ENCODE assay signal across 21 mouse cellular contexts in the genomic region with DNA sequence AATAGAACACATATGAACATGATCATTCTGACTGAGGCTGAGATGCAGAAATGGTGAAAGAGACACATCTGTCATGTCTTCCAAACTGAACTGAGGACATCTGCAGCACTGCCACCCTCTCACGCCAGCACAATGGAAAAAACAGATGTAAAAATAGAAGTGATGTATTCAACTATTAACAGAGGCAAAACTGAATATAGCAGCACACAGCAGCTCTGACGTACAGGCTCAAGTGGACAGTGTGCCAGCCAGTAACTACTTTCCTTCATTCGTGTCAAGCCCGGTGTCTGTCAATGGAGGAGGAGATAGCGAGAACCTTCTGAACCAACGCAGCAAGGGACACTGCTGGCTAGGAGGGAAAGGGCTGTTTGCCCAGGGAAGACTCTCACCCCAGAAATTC. TPM values are rescaled to one million over a fixed set of nuclear protein-coding genes. Genes with fewer than 3 reads are reported as not detected.
DNase-seq lines count a peak whose midpoint lies in the region; ATAC-seq and TF ChIP-seq lines count a peak whose summit lies in the region.
"Had no signal": no experiment of that assay in that cellular context is flagged by ENCODE, and none has a peak within 500 bp of the region (broad histone marks: within the 10 kb centered on the region; RNA-seq: fewer than 3 reads in every experiment).

No protein-coding gene starts in this region.

- no peak for TF ChIP-seq CTCF in layer of hippocampus, adult 2 months (conservative IDR thresholded peaks at IDR 0.05)
- TF ChIP-seq CTCF in heart, adult 2 months (IDR thresholded peaks at IDR 0.05): no peak

- no peaks in the 10 kb centered on the region for H3K9me3 ChIP-seq in heart, embryonic 14.5 days (ENCODE audit: control insufficient read depth, low read length)
- no peaks in the 10 kb centered on the region for H3K9me3 ChIP-seq in midbrain, embryonic 13.5 days
- H3K9me3 ChIP-seq: hindbrain, embryonic 12.5 days; limb, embryonic 13.5 days; lung, embryonic 15.5 days had no signal

- 64% methylated on average over 6 of the region's 6 CpGs for WGBS in heart, adult 2 months
- WGBS in heart, embryonic 14.5 days: 32% methylated on average over 6 of the region's 6 CpGs
- 93% methylated on average over 6 of the region's 6 CpGs for WGBS in midbrain, embryonic 13.5 days

- DNase-seq in layer of hippocampus, adult 2 months (ENCODE audit: low spot score in 2 of 2): no peak
- DNase-seq in layer of hippocampus, adult 11-12 months (ENCODE audit: low spot score): no peak
- DNase-seq in heart, adult 2 months: peak in 1 of 2 experiments; percentile 58
- peak; percentile 61 for DNase-seq in heart, postnatal 4 days
- no peak for DNase-seq in ovary, postnatal 36 days (ENCODE audit: low spot score)
- DNase-seq in gastrocnemius, adult 18-20 months (ENCODE audit: low spot score): no peak
- DNase-seq: adrenal gland, adult 8-10 months; cerebellum, postnatal 10 days; gastrocnemius, postnatal 25 days; kidney, adult 8-10 months; kidney, postnatal 14 days; lung, postnatal 4 days; retina, postnatal 1 day; thymus, postnatal 36 days had no signal

- H3K36me3 ChIP-seq in heart, adult 2 months (ENCODE audit: control insufficient read depth, insufficient read depth, low read length): no peaks in the 10 kb centered on the region
- H3K36me3 ChIP-seq in heart, embryonic 14.5 days (ENCODE audit: control insufficient read depth, insufficient read depth, low read length): peaks cover 6% of the 10 kb centered on the region; the same call in 1 of the 2 replicates
- peaks cover 10% of the 10 kb centered on the region; the same call in 1 of the 2 replicates for H3K36me3 ChIP-seq in midbrain, embryonic 13.5 days
- H3K36me3 ChIP-seq: lung, embryonic 15.5 days had no signal

- peak; percentile 75; the same call in 1 of the 2 replicates for ATAC-seq in heart, embryonic 14.5 days (ENCODE audit: insufficient number of reproducible peaks, insufficient read depth, low FRiP score, low read depth)
- no peak for ATAC-seq in midbrain, embryonic 13.5 days
- ATAC-seq: inflammation-experienced regulatory T-cells, adult 6 months had no signal

- no peak overlapping the region for H3K4me2 ChIP-seq in heart, embryonic 14.5 days (ENCODE audit: low read length)
- no peak overlapping the region for H3K4me2 ChIP-seq in midbrain, embryonic 13.5 days (replicated peaks)
- H3K4me2 ChIP-seq: hindbrain, embryonic 12.5 days; limb, embryonic 13.5 days; lung, embryonic 15.5 days had no signal

- 0 out of 2 replicates have a peak, but pooled peaks have one; percentile 46 for TF ChIP-seq POLR2A in heart, adult 2 months (IDR thresholded peaks at IDR 0.05; ENCODE audit: insufficient read depth, low read depth, low read length)

- intact Hi-C loops in heart, adult 2 months (cut with DNase I): loop anchor here (2.0 kb wide), 1 partner anchor 18 kb away; no protein-coding TSS in a partner anchor

- peak; percentile 83 for TF ChIP-seq EP300 in heart, adult 2 months (IDR thresholded peaks at IDR 0.05; ENCODE audit: insufficient read depth, low read depth, low read length)

- H3K4me3 ChIP-seq in layer of hippocampus, adult 2 months: no peak overlapping the region
- no peak overlapping the region for H3K4me3 ChIP-seq in heart, adult 2 months
- H3K4me3 ChIP-seq in heart, embryonic 14.5 days (ENCODE audit: control insufficient read depth in 1 of 2, insufficient read depth in 1 of 2, low read depth in 1 of 2, low read length in 2 of 2): no peak overlapping the region
- no peak overlapping the region for H3K4me3 ChIP-seq in midbrain, embryonic 13.5 days (replicated peaks)
- H3K4me3 ChIP-seq: hindbrain, embryonic 12.5 days; limb, embryonic 13.5 days; lung, embryonic 15.5 days had no signal

- no peak overlapping the region for H3K9ac ChIP-seq in heart, adult 2 months (ENCODE audit: low read depth, low read length)
- H3K9ac ChIP-seq in heart, embryonic 14.5 days (ENCODE audit: low read length): peak overlapping the region; percentile 40; the same call in 1 of the 2 replicates
- no peak overlapping the region for H3K9ac ChIP-seq in midbrain, embryonic 13.5 days (replicated peaks)
- H3K9ac ChIP-seq: hindbrain, embryonic 12.5 days; limb, embryonic 13.5 days; liver, embryonic 14.5 days; lung, embryonic 15.5 days had no signal

- peak overlapping the region; percentile 55 for H3K27ac ChIP-seq in layer of hippocampus, adult 2 months
- H3K27ac ChIP-seq in heart, adult 2 months: peak overlapping the region; percentile 86
- H3K27ac ChIP-seq in heart, embryonic 14.5 days (replicated peaks in 1 of 2; ENCODE audit: control insufficient read depth in 1 of 2, insufficient read depth in 1 of 2, low read depth in 2 of 2, low read length in 2 of 2): peak overlapping the region; percentile 85 to 91
- no peak overlapping the region for H3K27ac ChIP-seq in midbrain, embryonic 13.5 days
- H3K27ac ChIP-seq: hindbrain, embryonic 12.5 days; limb, embryonic 13.5 days; liver, embryonic 14.5 days; lung, embryonic 15.5 days had no signal

- H3K79me2 ChIP-seq in heart, adult 2 months (replicated peaks; ENCODE audit: control insufficient read depth, insufficient read depth, low read length): no peaks in the 10 kb centered on the region

- no peaks in the 10 kb centered on the region for H3K27me3 ChIP-seq in heart, adult 2 months (ENCODE audit: control insufficient read depth, insufficient read depth, low read length)
- no peaks in the 10 kb centered on the region for H3K27me3 ChIP-seq in heart, embryonic 14.5 days (ENCODE audit: control insufficient read depth, insufficient read depth, low read length)
- no peaks in the 10 kb centered on the region for H3K27me3 ChIP-seq in midbrain, embryonic 13.5 days
- H3K27me3 ChIP-seq: hindbrain, embryonic 12.5 days; limb, embryonic 13.5 days; lung, embryonic 15.5 days had no signal

- peaks cover 1% of the 10 kb centered on the region; the same call in 1 of the 2 replicates for H3K4me1 ChIP-seq in heart, adult 2 months (ENCODE audit: control insufficient read depth, insufficient read depth, low read length)
- H3K4me1 ChIP-seq in heart, embryonic 14.5 days (ENCODE audit: control insufficient read depth in 2 of 2, insufficient read depth in 2 of 2, low read length in 2 of 2): peaks cover 11 to 24% of the 10 kb centered on the region in 2 experiments
- no peaks in the 10 kb centered on the region for H3K4me1 ChIP-seq in midbrain, embryonic 13.5 days (replicated peaks)
- H3K4me1 ChIP-seq: hindbrain, embryonic 12.5 days; limb, embryonic 13.5 days; lung, embryonic 15.5 days had no signal

RNA-seq across cellular contexts. Expression of a gene that starts 48.1 kb away (rescaled TPM):
- 10 to 100 TPM; 82.1 to 99.8 TPM for total RNA-seq in layer of hippocampus, adult 2 months (2021)
- total RNA-seq in heart, adult 2 months (2021): 100 to 1,000 TPM; 281 to 332 TPM
- 47.7 and 66.6 TPM in 2 replicates for polyA plus RNA-seq in heart, adult 2 months (2012; rRNA removed)
- 435 and 456 TPM in 2 replicates for polyA plus RNA-seq in heart, embryonic 14.5 days (2014; fragmentation: Nextera tagmentation; extraction: Ambion mirVana)
- 100 to 1,000 TPM; 276 to 287 TPM for total RNA-seq in heart, postnatal 4 days (2021)
- 188 and 192 TPM in 2 replicates for polyA plus RNA-seq in midbrain, embryonic 13.5 days (2015; fragmentation: Nextera tagmentation; extraction: Ambion mirVana)
- 100 to 1,000 TPM; 269 to 270 TPM for total RNA-seq in gastrocnemius, adult 18-20 months (2021)

RNA-seq across cellular contexts. Expression of a gene that starts 52.6 kb away (rescaled TPM):
- total RNA-seq in layer of hippocampus, adult 2 months (2021): 1 to 10 TPM; 4.0 to 4.4 TPM
- total RNA-seq in heart, adult 2 months (2021): 1 to 10 TPM; 4.3 to 4.4 TPM
- polyA plus RNA-seq in heart, adult 2 months (2012; rRNA removed): 2.3 and 2.7 TPM in 2 replicates
- 3.6 and 4.5 TPM in 2 replicates for polyA plus RNA-seq in heart, embryonic 14.5 days (2014; fragmentation: Nextera tagmentation; extraction: Ambion mirVana)
- 1 to 10 TPM; 4.5 to 4.6 TPM for total RNA-seq in heart, postnatal 4 days (2021)
- polyA plus RNA-seq in midbrain, embryonic 13.5 days (2015; fragmentation: Nextera tagmentation; extraction: Ambion mirVana): 1.7 and 2.2 TPM in 2 replicates
- 1 to 10 TPM; 4.4 to 4.6 TPM for total RNA-seq in gastrocnemius, adult 18-20 months (2021)

RNA-seq across cellular contexts. Expression of a gene that starts 52.6 kb away (rescaled TPM):
- 10 to 100 TPM; 49.3 to 50.4 TPM for total RNA-seq in layer of hippocampus, adult 2 months (2021)
- 10 to 100 TPM; 28.4 to 32.9 TPM for total RNA-seq in heart, adult 2 months (2021)
- 25.2 and 34.4 TPM in 2 replicates for polyA plus RNA-seq in heart, adult 2 months (2012; rRNA removed)
- polyA plus RNA-seq in heart, embryonic 14.5 days (2014; fragmentation: Nextera tagmentation; extraction: Ambion mirVana): 37.3 and 47.8 TPM in 2 replicates
- total RNA-seq in heart, postnatal 4 days (2021): 10 to 100 TPM; 43.1 to 43.9 TPM
- polyA plus RNA-seq in midbrain, embryonic 13.5 days (2015; fragmentation: Nextera tagmentation; extraction: Ambion mirVana): 63.4 and 64.7 TPM in 2 replicates
- total RNA-seq in gastrocnemius, adult 18-20 months (2021): 10 to 100 TPM; 33.3 to 33.8 TPM
